Mouse (Mus musculus): ENCODE measurements around the gene Asphd2. TPM values are rescaled to one million over a fixed set of nuclear protein-coding genes. Genes with fewer than 3 reads are reported as not detected.

Asphd2 gene
- polyA plus RNA-seq, 1 experiment from 2014 or later = 37.7 TPM

DNA sequence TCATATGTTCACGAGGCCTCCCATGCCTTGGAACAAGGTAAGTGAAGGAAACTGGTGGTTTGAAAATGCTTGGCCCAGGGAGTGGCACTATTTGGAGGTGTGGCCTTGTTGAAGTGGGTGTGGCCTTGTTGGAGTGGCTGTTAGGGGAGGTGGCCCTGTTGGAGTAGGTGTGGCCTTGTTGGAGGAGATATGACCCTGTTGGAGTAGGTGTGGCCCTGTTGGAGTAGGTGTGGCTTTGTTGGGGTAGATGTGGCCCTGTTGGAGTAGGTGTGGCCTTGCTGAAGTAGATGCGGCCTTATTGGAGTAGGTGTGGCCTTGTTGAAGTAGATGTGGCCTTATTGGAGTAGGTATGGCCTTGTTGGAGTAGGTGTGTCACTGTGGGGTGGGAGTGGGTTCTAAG lies 8.7 kb downstream of the Asphd2 start:
- Histone ChIP-seq H3K4me3 (no peak overlapping the region), H3K4me1 (replicated peaks) (peaks cover 46% of the 10 kb centered on the region), H3K27ac (no peak overlapping the region), H3K27me3 (0 out of 2 replicates have a peak, but pooled peaks cover under 1% of the 10 kb centered on the region), H3K9me3 (no peaks in the 10 kb centered on the region), H3K4me2 (no peak overlapping the region), H3K9ac (no peak overlapping the region), H3K36me3 (peaks cover 77% of the 10 kb centered on the region)
- no peak for ATAC-seq (ENCODE audit: low FRiP score)
- WGBS = 87% methylated on average over 2 of the region's 2 CpGs

- Histone ChIP-seq H3K9me3 (no peaks in the 10 kb centered on the region), H3K36me3 (peaks cover 76% of the 10 kb centered on the region), H3K27ac (no peak overlapping the region), H3K4me1 (replicated peaks) (peaks cover 35% of the 10 kb centered on the region), H3K4me3 (no peak overlapping the region), H3K4me2 (no peak overlapping the region), H3K9ac (no peak overlapping the region), H3K27me3 (no peaks in the 10 kb centered on the region)
- ATAC-seq (ENCODE audit: low FRiP score) = no peak
- WGBS = 95% methylated on average over 13 of the region's 13 CpGs
Measured at GRCm38 (mm10) chr5:112384805-112385472, 9.7 kb downstream of the Asphd2 start.

GRCm38 (mm10) chr5:112382641-112383330 lies 11.9 kb downstream of the Asphd2 start:
- H3K27me3 ChIP-seq = no peaks in the 10 kb centered on the region
- ATAC-seq (ENCODE audit: low FRiP score) = no peak; the same call in 1 of the 2 replicates
- peaks cover 78% of the 10 kb centered on the region for H3K36me3 ChIP-seq
- peaks cover 18% of the 10 kb centered on the region for H3K4me1 ChIP-seq (replicated peaks)
- H3K4me2 ChIP-seq = no peak overlapping the region
- no peak overlapping the region for H3K4me3 ChIP-seq
- 68% methylated on average over 17 of the region's 17 CpGs for WGBS
- peak overlapping the region; percentile 19; the same call in 1 of the 2 replicates for H3K9ac ChIP-seq
- H3K9me3 ChIP-seq = no peaks in the 10 kb centered on the region
- H3K27ac ChIP-seq = peak overlapping the region; percentile 76

GRCm38 (mm10) chr5:112382042-112382441 lies 12.6 kb downstream of the Asphd2 start:
- Histone ChIP-seq H3K9ac (peak overlapping the region; percentile 19; the same call in 1 of the 2 replicates), H3K36me3 (peaks cover 78% of the 10 kb centered on the region), H3K4me2 (no peak overlapping the region), H3K27me3 (no peaks in the 10 kb centered on the region), H3K4me3 (no peak overlapping the region), H3K4me1 (replicated peaks) (peaks cover 18% of the 10 kb centered on the region), H3K9me3 (no peaks in the 10 kb centered on the region), H3K27ac (peak overlapping the region; percentile 76)
- peak; percentile 36; the same call in 1 of the 2 replicates for ATAC-seq (ENCODE audit: low FRiP score)
- WGBS = 51% methylated on average over 9 of the region's 9 CpGs

DNA sequence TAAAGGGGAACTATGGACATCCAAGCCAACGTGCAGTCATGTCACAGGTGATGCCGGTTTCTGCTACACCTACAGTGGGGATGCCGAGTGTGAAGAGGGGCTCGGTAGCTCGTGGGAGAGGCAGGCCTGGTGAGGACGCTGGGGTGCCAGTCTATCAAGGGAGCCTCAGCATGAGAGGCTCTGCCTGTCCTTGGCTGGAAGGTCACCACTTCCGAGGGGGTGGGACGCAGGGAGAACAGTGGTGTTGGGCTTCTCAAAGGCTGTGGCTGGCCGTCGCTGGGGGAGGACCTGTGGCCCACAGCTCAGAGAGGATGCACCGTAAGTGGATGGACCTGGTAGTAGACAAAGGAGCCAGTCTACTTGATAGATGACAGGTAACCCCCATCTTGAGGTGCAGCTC lies 13.5 kb downstream of the Asphd2 start:
- Histone ChIP-seq H3K27me3 (no peaks in the 10 kb centered on the region), H3K4me3 (no peak overlapping the region), H3K4me1 (replicated peaks) (peaks cover 18% of the 10 kb centered on the region), H3K9ac (0 out of 2 replicates have a peak overlapping the region, but pooled peaks have one; percentile 19), H3K27ac (peak overlapping the region; percentile 76; the same call in 1 of the 2 replicates), H3K36me3 (peaks cover 78% of the 10 kb centered on the region), H3K4me2 (no peak overlapping the region), H3K9me3 (no peaks in the 10 kb centered on the region)
- 86% methylated on average over 11 of the region's 11 CpGs for WGBS
- ATAC-seq (ENCODE audit: low FRiP score) = no peak

- H3K9me3 ChIP-seq = no peaks in the 10 kb centered on the region
- no peak overlapping the region for H3K4me2 ChIP-seq
- no peak overlapping the region for H3K4me3 ChIP-seq
- H3K9ac ChIP-seq = no peak overlapping the region
- H3K27me3 ChIP-seq = no peaks in the 10 kb centered on the region
- H3K27ac ChIP-seq = no peak overlapping the region
- peaks cover 18% of the 10 kb centered on the region for H3K4me1 ChIP-seq (replicated peaks)
- WGBS = 87% methylated on average over 6 of the region's 6 CpGs
- ATAC-seq (ENCODE audit: low FRiP score) = no peak
- H3K36me3 ChIP-seq = peaks cover 78% of the 10 kb centered on the region
Measured at GRCm38 (mm10) chr5:112378716-112379115, 15.9 kb downstream of the Asphd2 start.

- H3K4me3 ChIP-seq = no peak overlapping the region
- peaks cover 77% of the 10 kb centered on the region for H3K36me3 ChIP-seq
- no peak overlapping the region for H3K9ac ChIP-seq
- peaks cover 19% of the 10 kb centered on the region for H3K4me1 ChIP-seq (replicated peaks)
- WGBS = 89% methylated on average over 1 of the region's 1 CpGs
- no peak overlapping the region for H3K27ac ChIP-seq
- no peaks in the 10 kb centered on the region for H3K9me3 ChIP-seq
- ATAC-seq (ENCODE audit: low FRiP score) = no peak
- H3K27me3 ChIP-seq = no peaks in the 10 kb centered on the region
- no peak overlapping the region for H3K4me2 ChIP-seq
Measured at GRCm38 (mm10) chr5:112377380-112377779, 17.3 kb downstream of the Asphd2 start.

DNA sequence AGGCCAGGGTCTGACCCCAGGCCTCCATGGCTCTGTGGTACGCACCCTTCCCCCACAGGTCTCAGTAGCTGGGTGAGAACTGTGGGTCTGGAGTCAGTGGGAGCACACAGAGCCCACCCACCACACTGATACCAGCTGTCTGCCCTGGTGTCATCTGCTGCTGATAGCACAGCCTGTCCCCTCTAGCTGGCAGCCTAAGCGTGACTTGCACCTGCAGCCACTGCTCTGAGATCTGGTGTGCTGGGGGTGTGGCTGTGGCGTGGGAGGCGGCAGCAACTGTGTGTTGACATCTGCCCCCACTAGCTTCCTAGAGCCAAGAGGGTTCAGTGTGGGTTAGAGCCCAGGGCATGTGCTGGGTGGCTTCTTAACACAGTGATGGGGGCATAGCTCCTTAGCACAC lies 18.6 kb downstream of the Asphd2 start:
- Histone ChIP-seq H3K36me3 (peaks cover 77% of the 10 kb centered on the region), H3K9ac (peak overlapping the region; percentile 51; the same call in 1 of the 2 replicates), H3K4me2 (no peak overlapping the region), H3K4me3 (no peak overlapping the region), H3K4me1 (replicated peaks) (peaks cover 22% of the 10 kb centered on the region), H3K27me3 (no peaks in the 10 kb centered on the region), H3K27ac (no peak overlapping the region), H3K9me3 (no peaks in the 10 kb centered on the region)
- no peak for ATAC-seq (ENCODE audit: low FRiP score)
- WGBS = 85% methylated on average over 4 of the region's 4 CpGs

DNA sequence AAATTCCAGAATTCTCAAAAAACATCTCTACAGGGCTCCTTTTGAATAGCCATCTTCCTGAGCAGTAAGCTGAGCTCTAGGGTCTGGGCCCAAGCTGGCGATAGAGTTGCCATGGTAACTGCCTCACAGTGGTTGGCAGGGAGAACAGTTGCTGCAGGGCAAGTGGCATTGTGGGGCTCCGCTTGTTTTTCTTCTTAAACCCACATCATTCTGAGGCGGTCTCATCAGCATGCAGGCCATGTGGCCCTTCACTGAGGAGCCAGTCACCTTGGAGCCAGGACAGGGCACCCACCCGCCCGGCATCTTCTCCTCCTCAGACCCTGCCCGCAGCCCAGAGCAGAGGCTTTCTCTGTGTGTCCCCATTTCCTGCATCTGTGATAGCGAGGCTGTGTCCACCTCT lies 22.7 kb downstream of the Asphd2 start:
- H3K27me3 ChIP-seq = no peaks in the 10 kb centered on the region
- H3K4me3 ChIP-seq = no peak overlapping the region
- peak overlapping the region; percentile 66 for H3K9ac ChIP-seq
- ATAC-seq (ENCODE audit: low FRiP score) = peak; percentile 89
- H3K4me1 ChIP-seq (replicated peaks) = peaks cover 48% of the 10 kb centered on the region
- H3K27ac ChIP-seq = peak overlapping the region; percentile 94
- H3K9me3 ChIP-seq = no peaks in the 10 kb centered on the region
- 11% methylated on average over 7 of the region's 7 CpGs for WGBS
- peak overlapping the region; percentile 36 for H3K4me2 ChIP-seq
- peaks cover 74% of the 10 kb centered on the region for H3K36me3 ChIP-seq

GRCm38 (mm10) chr5:112370236-112370813 lies 24.3 kb downstream of the Asphd2 start:
- Histone ChIP-seq H3K9me3 (no peaks in the 10 kb centered on the region), H3K4me1 (replicated peaks) (peaks cover 48% of the 10 kb centered on the region), H3K27me3 (no peaks in the 10 kb centered on the region), H3K4me2 (no peak overlapping the region), H3K27ac (peak overlapping the region; percentile 94), H3K4me3 (no peak overlapping the region), H3K36me3 (peaks cover 71% of the 10 kb centered on the region), H3K9ac (peak overlapping the region; percentile 53; the same call in 1 of the 2 replicates)
- 84% methylated on average over 12 of the region's 12 CpGs for WGBS
- no peak for ATAC-seq (ENCODE audit: low FRiP score)

- Histone ChIP-seq H3K36me3 (peaks cover 71% of the 10 kb centered on the region), H3K9me3 (no peaks in the 10 kb centered on the region), H3K4me1 (replicated peaks) (peaks cover 48% of the 10 kb centered on the region), H3K4me3 (no peak overlapping the region), H3K9ac (peak overlapping the region; percentile 53), H3K27ac (peak overlapping the region; percentile 46; the same call in 1 of the 2 replicates), H3K27me3 (no peaks in the 10 kb centered on the region), H3K4me2 (no peak overlapping the region)
- 79% methylated on average over 13 of the region's 13 CpGs for WGBS
- ATAC-seq (ENCODE audit: low FRiP score) = no peak
Measured at GRCm38 (mm10) chr5:112369326-112369725, 25.3 kb downstream of the Asphd2 start.

GRCm38 (mm10) chr5:112368666-112369065 lies 26.0 kb downstream of the Asphd2 start:
- Histone ChIP-seq H3K27me3 (no peaks in the 10 kb centered on the region), H3K9ac (peak overlapping the region; percentile 53; the same call in 1 of the 2 replicates), H3K4me3 (no peak overlapping the region), H3K4me2 (no peak overlapping the region), H3K9me3 (no peaks in the 10 kb centered on the region), H3K27ac (peak overlapping the region; percentile 46; the same call in 1 of the 2 replicates), H3K4me1 (replicated peaks) (peaks cover 48% of the 10 kb centered on the region), H3K36me3 (peaks cover 72% of the 10 kb centered on the region)
- no peak for ATAC-seq (ENCODE audit: low FRiP score)
- 49% methylated on average over 10 of the region's 10 CpGs for WGBS
